Mouse (Mus musculus): ENCODE results near the gene Spns3.

Gene Spns3

GRCm38 (mm10) chr11:72550134-72550988, at the start of gene Spns3:
Spns3 (minus strand) TSS chr11:72550506.
- peak; percentile 48 for DNase-seq (ENCODE audit: low spot score)

- no peak for DNase-seq (ENCODE audit: low spot score)
These were observed 47.5 kb upstream of the Spns3 start for GRCm38 (mm10) chr11:72597780-72598179.

- no peak for DNase-seq (ENCODE audit: low spot score)
These were observed 44.9 kb upstream of the Spns3 start for GRCm38 (mm10) chr11:72595010-72595737.

DNA sequence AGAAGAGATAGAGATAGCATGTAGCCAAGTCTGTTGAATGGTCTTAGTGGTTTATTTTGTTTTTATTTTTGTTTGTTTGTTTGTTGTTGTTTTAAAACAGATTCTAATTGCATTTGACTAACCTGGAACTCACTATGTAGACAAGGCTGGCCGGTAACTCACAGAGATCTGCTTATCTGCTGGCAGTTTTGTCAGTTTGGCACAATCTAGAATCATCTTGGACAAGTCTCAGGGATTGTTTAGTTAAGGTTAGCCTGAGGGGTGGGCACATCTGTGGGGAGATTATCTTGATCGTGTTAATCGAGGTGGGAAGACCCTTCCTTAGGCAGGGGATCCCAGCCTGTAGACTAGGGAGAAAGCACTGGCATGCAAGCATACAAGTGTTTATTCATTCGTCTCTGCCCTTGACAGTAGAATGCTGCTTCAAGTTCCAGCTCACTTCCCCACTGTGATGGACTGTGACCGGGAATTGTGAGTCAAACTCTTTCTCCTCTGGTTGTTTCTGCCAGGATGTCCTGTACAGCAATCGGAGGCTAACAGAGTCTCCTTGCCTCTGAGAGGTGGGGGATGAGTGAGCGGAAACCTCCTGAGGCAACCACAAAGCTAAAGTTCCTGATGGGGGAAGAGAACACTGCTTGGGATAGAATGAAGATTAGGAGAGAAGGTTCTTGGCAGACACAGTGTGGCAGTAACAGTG, 37.4 kb upstream of the Spns3 start:
- no peak for DNase-seq (ENCODE audit: low spot score)

DNA sequence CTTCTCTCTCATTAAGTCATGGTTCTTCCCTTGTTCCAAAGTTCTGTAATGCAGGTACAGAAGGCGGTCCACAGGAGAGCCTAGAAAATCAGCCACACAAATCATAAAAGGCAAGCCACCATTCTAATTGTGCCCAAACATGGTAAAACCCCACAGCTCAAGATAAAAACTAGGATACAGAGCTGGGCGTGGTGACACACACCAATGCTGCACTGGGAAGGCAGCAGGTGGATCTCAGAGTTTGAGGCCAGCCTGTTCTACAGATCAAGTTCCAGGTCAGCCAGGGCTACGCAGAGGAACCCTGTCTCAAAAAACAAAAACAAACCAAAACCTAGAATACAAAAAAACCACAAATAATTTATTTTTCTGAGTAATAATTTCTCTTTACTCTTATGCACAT, 36.3 kb upstream of the Spns3 start:
- DNase-seq (ENCODE audit: low spot score), result no peak

- DNase-seq (ENCODE audit: low spot score), result no peak
These were observed 32.8 kb upstream of the Spns3 start for GRCm38 (mm10) chr11:72583092-72583491.

DNA sequence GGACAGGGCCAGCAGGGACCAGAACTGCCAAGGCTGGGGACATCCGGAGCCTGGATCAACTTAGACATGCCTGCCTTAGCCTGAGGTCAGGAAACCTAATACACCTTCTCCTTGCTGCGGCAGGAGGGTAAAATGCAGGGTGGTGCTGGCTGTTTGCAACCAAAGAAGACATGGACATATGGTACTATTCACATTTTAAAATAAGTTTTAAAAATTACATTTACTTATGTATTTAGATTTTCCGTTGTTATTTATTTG, 32.1 kb upstream of the Spns3 start:
- DNase-seq (ENCODE audit: low spot score), result no peak

- DNase-seq (ENCODE audit: low spot score), result no peak
These were observed 31.5 kb upstream of the Spns3 start for GRCm38 (mm10) chr11:72581609-72582447.

GRCm38 (mm10) chr11:72578471-72578870, 28.2 kb upstream of the Spns3 start:
- no peak for DNase-seq (ENCODE audit: low spot score)

GRCm38 (mm10) chr11:72576466-72577351, 26.4 kb upstream of the Spns3 start:
- no peak for DNase-seq (ENCODE audit: low spot score)

DNA sequence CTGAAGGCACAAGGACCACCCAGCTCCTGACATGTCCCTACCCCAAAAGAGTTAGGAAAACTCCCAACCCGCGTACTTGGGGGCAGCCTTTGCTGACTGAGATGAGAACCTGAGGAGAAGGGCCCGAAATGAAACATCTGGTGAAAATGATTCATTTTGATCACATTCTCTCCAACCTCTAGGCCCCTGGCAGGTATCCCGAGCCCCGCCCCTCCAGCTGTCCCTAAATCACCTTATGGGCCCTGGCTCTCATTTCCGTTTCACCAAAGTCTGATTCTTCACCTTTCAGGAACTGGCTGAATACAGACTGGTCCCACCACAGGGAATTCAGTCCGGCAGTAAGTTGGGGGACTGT, 25.8 kb upstream of the Spns3 start:
- no peak for DNase-seq (ENCODE audit: low spot score)

DNA sequence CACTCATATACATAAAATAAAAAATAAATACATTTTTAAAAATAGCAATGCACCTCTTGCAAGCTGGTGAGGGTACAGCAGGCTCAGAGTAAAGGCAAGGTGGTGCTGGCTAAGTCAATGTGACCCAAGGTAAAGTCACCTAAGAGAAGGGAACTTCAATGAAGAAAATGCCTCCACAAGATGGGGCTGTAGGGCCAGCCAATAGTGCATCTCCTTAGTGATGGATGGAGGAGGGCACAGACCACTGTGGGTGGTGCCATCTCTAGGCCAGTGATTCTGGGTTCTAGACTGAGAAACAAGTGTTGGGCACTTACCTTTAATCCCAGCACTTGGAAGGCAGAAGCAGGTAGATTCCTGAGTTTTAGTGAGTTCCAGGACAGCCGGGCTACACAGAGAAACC, 23.5 kb upstream of the Spns3 start:
- DNase-seq (ENCODE audit: low spot score), result peak; percentile 18

GRCm38 (mm10) chr11:72570319-72570979, 20.1 kb upstream of the Spns3 start:
- peak; percentile 81 for DNase-seq (ENCODE audit: low spot score)

DNA sequence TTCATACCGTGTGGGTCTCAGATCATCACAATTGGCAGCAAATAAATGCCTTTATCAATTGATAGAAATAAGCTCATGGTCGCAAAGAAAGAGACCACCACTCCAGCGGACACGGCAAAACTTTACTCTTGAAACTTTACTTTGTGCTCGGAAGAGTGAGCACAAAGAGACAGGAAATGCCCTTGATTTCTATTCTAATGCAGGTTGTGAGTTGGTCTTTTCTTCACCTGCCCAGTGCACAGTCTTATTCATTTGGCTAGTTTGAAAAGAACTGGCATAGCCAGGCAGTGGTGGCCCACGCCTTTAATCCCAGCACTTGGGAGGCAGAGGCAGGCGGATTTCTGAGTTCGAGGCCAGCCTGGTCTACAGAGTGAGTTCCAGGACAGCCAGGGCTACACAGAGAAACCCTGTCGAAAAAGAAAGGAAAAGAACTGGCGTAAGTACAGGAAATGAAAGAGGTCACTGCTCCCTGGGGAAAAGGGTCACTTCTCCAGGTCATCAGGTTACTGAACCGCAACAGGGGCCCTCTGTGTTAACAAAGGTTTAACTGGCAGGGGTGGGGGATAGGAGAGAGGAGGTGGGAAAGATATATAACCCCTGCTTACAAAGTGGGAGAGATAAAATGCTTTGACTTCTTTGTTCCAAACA, 19.5 kb upstream of the Spns3 start:
- DNase-seq (ENCODE audit: low spot score), result no peak

DNA sequence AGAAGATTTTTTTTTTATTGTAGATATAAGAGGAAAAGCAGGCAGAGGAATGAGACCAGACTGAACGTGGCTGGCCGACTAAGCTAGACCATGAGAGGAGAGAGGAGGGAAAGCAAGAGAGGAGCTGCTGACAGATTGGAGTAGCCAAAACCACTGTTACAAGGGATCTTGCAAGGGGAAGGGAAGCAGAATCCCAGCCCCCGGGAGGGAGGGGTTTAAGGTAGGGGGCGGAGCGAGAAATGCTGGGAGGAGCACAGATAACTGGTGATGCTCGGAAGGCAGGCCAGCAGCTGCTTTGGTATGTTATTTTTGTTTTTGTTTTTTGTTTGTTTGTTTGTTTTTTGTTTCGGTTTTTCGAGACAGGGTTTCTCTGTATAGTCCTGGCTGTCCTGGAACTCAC, 18.7 kb upstream of the Spns3 start:
- no peak for DNase-seq (ENCODE audit: low spot score)

GRCm38 (mm10) chr11:72566816-72567338, 16.6 kb upstream of the Spns3 start:
- DNase-seq (ENCODE audit: low spot score), result no peak

DNA sequence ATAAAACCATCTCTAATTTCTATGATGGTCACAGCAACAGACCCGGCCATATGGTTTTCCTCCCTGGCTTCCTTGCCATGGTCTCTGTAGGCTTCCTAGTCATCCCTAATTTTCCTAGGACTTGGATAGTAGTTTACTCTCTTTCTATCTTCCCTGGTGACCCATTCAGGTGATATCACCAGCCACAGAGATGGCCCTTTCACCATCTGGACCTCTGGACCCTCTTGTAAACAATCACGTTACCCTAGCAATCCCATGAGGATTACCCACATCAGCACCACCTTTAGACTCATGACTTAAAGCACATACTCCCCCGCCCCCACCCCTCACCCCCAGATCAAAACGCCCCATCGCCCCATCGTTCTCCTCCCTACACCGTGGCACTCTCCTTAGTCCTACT, 16.0 kb upstream of the Spns3 start:
- DNase-seq (ENCODE audit: low spot score), result no peak

DNA sequence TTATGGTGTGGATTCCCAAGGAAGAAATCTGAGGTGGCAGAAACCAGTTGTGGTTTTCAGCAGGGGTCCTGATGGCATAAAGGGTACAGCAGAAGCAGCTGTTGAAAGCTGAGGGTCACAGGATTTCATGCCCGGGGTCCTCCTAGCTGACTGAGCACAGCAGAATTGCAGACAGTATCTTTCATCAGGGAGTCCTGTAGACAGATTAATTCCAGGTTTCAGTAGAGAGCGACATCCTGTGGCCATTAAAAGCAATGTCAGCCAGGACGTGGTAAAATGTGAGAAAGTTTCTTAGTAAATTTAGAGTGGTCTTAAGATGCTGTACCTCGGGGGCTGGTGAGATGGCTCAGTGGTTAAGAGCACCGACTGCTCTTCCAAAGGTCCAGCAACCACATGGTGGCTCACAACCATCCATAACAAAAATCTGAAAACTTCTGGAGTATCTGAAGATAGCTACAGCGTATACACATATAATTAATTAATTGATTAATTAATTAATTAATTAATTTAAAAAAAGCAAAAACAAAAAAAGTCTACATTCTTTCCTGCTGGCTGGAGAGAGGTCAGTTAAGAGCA, 14.0 kb upstream of the Spns3 start:
- DNase-seq (ENCODE audit: low spot score), result no peak

GRCm38 (mm10) chr11:72560661-72561060, 10.4 kb upstream of the Spns3 start:
- no peak for DNase-seq (ENCODE audit: low spot score)

GRCm38 (mm10) chr11:72558155-72558554, 7.8 kb upstream of the Spns3 start:
- no peak for DNase-seq (ENCODE audit: low spot score)
